Mouse (Mus musculus): ENCODE measurements around the gene Aldh8a1.

DNA sequence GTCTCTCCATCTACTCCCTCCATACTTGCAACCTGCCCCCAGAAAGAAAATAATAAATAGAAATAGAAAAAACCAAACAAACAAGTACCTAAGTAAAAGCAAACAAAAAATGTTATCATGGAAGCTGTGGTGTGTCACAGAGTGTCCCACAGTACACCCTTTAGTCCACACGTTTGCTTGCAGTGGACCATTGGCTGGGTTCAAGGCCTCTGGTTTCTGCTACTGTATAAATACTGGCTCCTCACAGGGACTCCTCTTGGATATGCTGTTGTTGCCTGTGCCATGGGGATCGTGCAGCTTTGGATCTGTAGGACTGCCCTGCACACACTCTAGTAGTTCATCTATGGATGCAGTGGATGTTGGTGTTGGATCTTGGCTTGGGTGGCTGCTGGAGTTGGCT, 27.1 kb upstream of the Aldh8a1 start:
- no peak for TF ChIP-seq EP300 (IDR thresholded peaks at IDR 0.05; ENCODE audit: low read depth)
- TF ChIP-seq CTCF (IDR thresholded peaks at IDR 0.05; ENCODE audit: low read depth): no peak
